Mouse (Mus musculus): ENCODE measurements at regions not wholly inside any gene's neighbourhood (a gene's known extent, or its start where the extent isn't known, plus 50 kb on each side); places are given as distances from the start of the nearest gene placed in this dataset.

GRCm38 (mm10) chr2:30743976-30744620, 59.4 kb downstream of the 1700001O22Rik start:
- DNase-seq, result peak; percentile 57

GRCm38 (mm10) chr2:30743265-30743846, 60.1 kb downstream of the 1700001O22Rik start:
- DNase-seq, result peak; percentile 49

GRCm38 (mm10) chr2:30741450-30741849, 62.0 kb downstream of the 1700001O22Rik start:
- DNase-seq, result no peak

GRCm38 (mm10) chr2:30737759-30738158, 65.7 kb downstream of the 1700001O22Rik start:
- DNase-seq, result no peak

- no peak for DNase-seq
These were observed 66.8 kb downstream of the 1700001O22Rik start for GRCm38 (mm10) chr2:30736705-30737104.

- no peak for DNase-seq
These were observed 67.2 kb downstream of the 1700001O22Rik start for GRCm38 (mm10) chr2:30736236-30736635.

- DNase-seq, result no peak
These were observed 69.6 kb downstream of the 1700001O22Rik start for GRCm38 (mm10) chr2:30733853-30734252.

- no peak for DNase-seq
These were observed 71.6 kb downstream of the 1700001O22Rik start for GRCm38 (mm10) chr2:30731832-30732231.

GRCm38 (mm10) chr2:30727948-30728347, 75.5 kb downstream of the 1700001O22Rik start:
- DNase-seq, result no peak

- DNase-seq, result peak; percentile 46
These were observed 77.6 kb downstream of the 1700001O22Rik start for GRCm38 (mm10) chr2:30725601-30726489.

- DNase-seq, result no peak
These were observed 78.3 kb downstream of the 1700001O22Rik start for GRCm38 (mm10) chr2:30725186-30725585.

GRCm38 (mm10) chr2:30724521-30724920, 78.9 kb downstream of the 1700001O22Rik start:
- DNase-seq, result no peak

- no peak for DNase-seq
These were observed 80.3 kb downstream of the 1700001O22Rik start for GRCm38 (mm10) chr2:30723059-30723587.

- DNase-seq, result no peak
These were observed 81.0 kb downstream of the 1700001O22Rik start for GRCm38 (mm10) chr2:30722263-30723050.

GRCm38 (mm10) chr2:30721473-30722262, 81.8 kb downstream of the 1700001O22Rik start:
- peak; percentile 41 for DNase-seq

- no peak for DNase-seq
These were observed 82.4 kb downstream of the 1700001O22Rik start for GRCm38 (mm10) chr2:30721048-30721461.

- DNase-seq, result no peak
These were observed 83.2 kb downstream of the 1700001O22Rik start for GRCm38 (mm10) chr2:30720291-30720690.

GRCm38 (mm10) chr2:30719611-30720290, 83.7 kb downstream of the 1700001O22Rik start:
- DNase-seq, result peak; percentile 23

GRCm38 (mm10) chr2:30718741-30719381, 84.6 kb downstream of the 1700001O22Rik start:
- peak; percentile 89 for DNase-seq

- DNase-seq, result peak; percentile 89
These were observed 85.2 kb downstream of the 1700001O22Rik start for GRCm38 (mm10) chr2:30718329-30718675.

Measured in lung, postnatal 14 days (tissue).